Mouse (Mus musculus): ENCODE data around the gene Gm27029. TPM values are rescaled to one million over a fixed set of nuclear protein-coding genes. Genes with fewer than 3 reads are reported as not detected.
"Not testable (repeated sequence)": the region's sequence is repeated elsewhere in the genome, so short reads cannot be mapped to it uniquely, and the experiment has no call there.

Gene Gm27029
- polyA plus RNA-seq, 1 experiment, result 0.49 TPM

- H3K27ac ChIP-seq (ENCODE audit: control insufficient read depth, insufficient read depth, low read length), result no peak overlapping the region
- H3K36me3 ChIP-seq (ENCODE audit: control insufficient read depth, insufficient read depth, low read length), result no peaks in the 10 kb centered on the region
- no peaks in the 10 kb centered on the region for H3K27me3 ChIP-seq (ENCODE audit: control insufficient read depth, insufficient read depth, low read length)
- peak; percentile 71 for DNase-seq
- 2% methylated on average over 8 of the region's 8 CpGs for WGBS
- TF ChIP-seq POLR2A (IDR thresholded peaks at IDR 0.05; ENCODE audit: control insufficient read depth, extremely low read depth, insufficient read depth, low read length, poor library complexity) (no peak), CTCF (IDR thresholded peaks at IDR 0.05; ENCODE audit: borderline replicate concordance, control insufficient read depth, extremely low read depth, insufficient read depth, low read length, poor library complexity) (peak; percentile 84)
- H3K4me1 ChIP-seq (replicated peaks; ENCODE audit: control insufficient read depth, insufficient read depth, low read length), result no peaks in the 10 kb centered on the region
- H3K4me3 ChIP-seq (ENCODE audit: control insufficient read depth, insufficient read depth, low read length), result no peak overlapping the region
Observed at GRCm38 (mm10) chr11:101395110-101395509, 29.5 kb downstream of the Gm27029 start.

- DNase-seq, result no peak
- 54% methylated on average over 4 of the region's 4 CpGs for WGBS
- no peak for TF ChIP-seq CTCF (IDR thresholded peaks at IDR 0.05; ENCODE audit: borderline replicate concordance, control insufficient read depth, extremely low read depth, insufficient read depth, low read length, poor library complexity)
- no peak for TF ChIP-seq POLR2A (IDR thresholded peaks at IDR 0.05; ENCODE audit: control insufficient read depth, extremely low read depth, insufficient read depth, low read length, poor library complexity)
Observed at GRCm38 (mm10) chr11:101381817-101382216, 42.8 kb downstream of the Gm27029 start.

GRCm38 (mm10) chr11:101378926-101379325 is 45.7 kb downstream of the Gm27029 start:
- Histone ChIP-seq H3K4me3 (ENCODE audit: control insufficient read depth, insufficient read depth, low read length) (no peak overlapping the region), H3K27me3 (ENCODE audit: control insufficient read depth, insufficient read depth, low read length) (no peaks in the 10 kb centered on the region), H3K27ac (ENCODE audit: control insufficient read depth, insufficient read depth, low read length) (no peak overlapping the region), H3K4me1 (replicated peaks; ENCODE audit: control insufficient read depth, insufficient read depth, low read length) (peaks cover 6% of the 10 kb centered on the region; the same call in 1 of the 2 replicates), H3K36me3 (ENCODE audit: control insufficient read depth, insufficient read depth, low read length) (no peaks in the 10 kb centered on the region)
- WGBS, result 81% methylated on average over 6 of the region's 6 CpGs
- DNase-seq, result no peak
- TF ChIP-seq POLR2A (IDR thresholded peaks at IDR 0.05; ENCODE audit: control insufficient read depth, extremely low read depth, insufficient read depth, low read length, poor library complexity), result no peak
- no peak for TF ChIP-seq CTCF (IDR thresholded peaks at IDR 0.05; ENCODE audit: borderline replicate concordance, control insufficient read depth, extremely low read depth, insufficient read depth, low read length, poor library complexity)

More at GRCm38 (mm10) chr11:101381817-101382216, 42.8 kb downstream of the Gm27029 start:
- Histone ChIP-seq H3K27ac (ENCODE audit: control insufficient read depth, insufficient read depth, low read length) (no peak overlapping the region), H3K4me1 (replicated peaks; ENCODE audit: control insufficient read depth, insufficient read depth, low read length) (no peaks in the 10 kb centered on the region), H3K4me3 (ENCODE audit: control insufficient read depth, insufficient read depth, low read length) (no peak overlapping the region), H3K27me3 (ENCODE audit: control insufficient read depth, insufficient read depth, low read length) (no peaks in the 10 kb centered on the region; the same call in 1 of the 2 replicates), H3K36me3 (ENCODE audit: control insufficient read depth, insufficient read depth, low read length) (no peaks in the 10 kb centered on the region)

- H3K36me3 ChIP-seq (ENCODE audit: control insufficient read depth, insufficient read depth, low read length); H3K4me1 ChIP-seq (replicated peaks; ENCODE audit: control insufficient read depth, insufficient read depth, low read length); H3K27me3 ChIP-seq (ENCODE audit: control insufficient read depth, insufficient read depth, low read length); H3K27ac ChIP-seq (ENCODE audit: control insufficient read depth, insufficient read depth, low read length); H3K4me3 ChIP-seq (ENCODE audit: control insufficient read depth, insufficient read depth, low read length); DNase-seq: not testable (repeated sequence)
- 95% methylated on average over 8 of the region's 8 CpGs for WGBS
Observed at GRCm38 (mm10) chr11:101378196-101378595, 46.4 kb downstream of the Gm27029 start.

- Histone ChIP-seq H3K27ac (ENCODE audit: control insufficient read depth, insufficient read depth, low read length) (no peak overlapping the region), H3K27me3 (ENCODE audit: control insufficient read depth, insufficient read depth, low read length) (no peaks in the 10 kb centered on the region), H3K4me1 (replicated peaks; ENCODE audit: control insufficient read depth, insufficient read depth, low read length) (peaks cover 8% of the 10 kb centered on the region; the same call in 1 of the 2 replicates), H3K36me3 (ENCODE audit: control insufficient read depth, insufficient read depth, low read length) (no peaks in the 10 kb centered on the region), H3K4me3 (ENCODE audit: control insufficient read depth, insufficient read depth, low read length) (no peak overlapping the region)
- WGBS, result 14% methylated on average over 7 of the region's 7 CpGs
- no peak for DNase-seq
- TF ChIP-seq CTCF (IDR thresholded peaks at IDR 0.05; ENCODE audit: borderline replicate concordance, control insufficient read depth, extremely low read depth, insufficient read depth, low read length, poor library complexity) (no peak), POLR2A (IDR thresholded peaks at IDR 0.05; ENCODE audit: control insufficient read depth, extremely low read depth, insufficient read depth, low read length, poor library complexity) (no peak)
Observed at GRCm38 (mm10) chr11:101374421-101374938, 50.1 kb downstream of the Gm27029 start.

- WGBS, result 84% methylated on average over 5 of the region's 5 CpGs
- no peak for DNase-seq
- H3K4me3 ChIP-seq (ENCODE audit: control insufficient read depth, insufficient read depth, low read length), result no peak overlapping the region
- no peak overlapping the region for H3K27ac ChIP-seq (ENCODE audit: control insufficient read depth, insufficient read depth, low read length)
- no peaks in the 10 kb centered on the region for H3K27me3 ChIP-seq (ENCODE audit: control insufficient read depth, insufficient read depth, low read length)
- peaks cover 8% of the 10 kb centered on the region; the same call in 1 of the 2 replicates for H3K4me1 ChIP-seq (replicated peaks; ENCODE audit: control insufficient read depth, insufficient read depth, low read length)
- no peaks in the 10 kb centered on the region for H3K36me3 ChIP-seq (ENCODE audit: control insufficient read depth, insufficient read depth, low read length)
- TF ChIP-seq POLR2A (IDR thresholded peaks at IDR 0.05; ENCODE audit: control insufficient read depth, extremely low read depth, insufficient read depth, low read length, poor library complexity) (no peak), CTCF (IDR thresholded peaks at IDR 0.05; ENCODE audit: borderline replicate concordance, control insufficient read depth, extremely low read depth, insufficient read depth, low read length, poor library complexity) (no peak)
Observed at GRCm38 (mm10) chr11:101370141-101370540, 54.5 kb downstream of the Gm27029 start.

- Histone ChIP-seq H3K4me3 (ENCODE audit: control insufficient read depth, insufficient read depth, low read length) (no peak within 1 kb of the TSS), H3K27ac (ENCODE audit: control insufficient read depth, insufficient read depth, low read length) (no peak within 1 kb of the TSS)
- 94% methylated on average over 8 of the region's 8 CpGs for WGBS
Observed at GRCm38 (mm10) chr11:101367326-101367935, 57.2 kb downstream of the Gm27029 start, which contains the start of gene G6pc. Gene G6pc (plus strand): TSS chr11:101367561.

More at GRCm38 (mm10) chr11:101367326-101367935, 57.2 kb downstream of the Gm27029 start, which contains the start of gene G6pc:
- TF ChIP-seq POLR2A (IDR thresholded peaks at IDR 0.05; ENCODE audit: control insufficient read depth, extremely low read depth, insufficient read depth, low read length, poor library complexity), result no peak
- no peak for TF ChIP-seq CTCF (IDR thresholded peaks at IDR 0.05; ENCODE audit: borderline replicate concordance, control insufficient read depth, extremely low read depth, insufficient read depth, low read length, poor library complexity)
- no peak for DNase-seq
- H3K27me3 ChIP-seq (ENCODE audit: control insufficient read depth, insufficient read depth, low read length), result no peaks in the 10 kb centered on the region
- no peaks in the 10 kb centered on the region for H3K36me3 ChIP-seq (ENCODE audit: control insufficient read depth, insufficient read depth, low read length)
- H3K4me1 ChIP-seq (replicated peaks; ENCODE audit: control insufficient read depth, insufficient read depth, low read length), result peaks cover 5% of the 10 kb centered on the region
